Mouse (Mus musculus): ENCODE measurements at regions not wholly inside any gene's neighbourhood (a gene's known extent, or its start where the extent isn't known, plus 50 kb on each side); places are given as distances from the start of the nearest gene placed in this dataset.

DNA sequence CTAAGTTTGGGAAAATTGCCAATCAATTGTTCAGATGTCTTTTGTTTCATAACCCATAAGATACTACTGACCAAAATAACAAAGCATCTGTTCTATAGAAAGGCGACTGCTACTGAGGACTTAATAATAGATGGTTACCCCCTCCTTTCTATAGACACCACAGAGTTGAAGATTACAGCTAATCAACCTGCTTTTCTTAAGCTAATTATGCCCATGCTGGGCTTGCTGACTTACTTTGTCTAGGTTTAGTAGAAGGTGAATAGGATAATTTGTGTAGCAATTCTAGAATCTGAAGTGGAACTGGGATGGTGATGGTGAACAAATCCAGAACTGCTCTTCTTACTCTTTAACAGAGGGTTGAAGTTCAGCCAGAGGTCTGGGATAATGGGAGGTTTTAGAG lies 53.8 kb upstream of the Tbx18 start:
- DNase-seq, result no peak

DNA sequence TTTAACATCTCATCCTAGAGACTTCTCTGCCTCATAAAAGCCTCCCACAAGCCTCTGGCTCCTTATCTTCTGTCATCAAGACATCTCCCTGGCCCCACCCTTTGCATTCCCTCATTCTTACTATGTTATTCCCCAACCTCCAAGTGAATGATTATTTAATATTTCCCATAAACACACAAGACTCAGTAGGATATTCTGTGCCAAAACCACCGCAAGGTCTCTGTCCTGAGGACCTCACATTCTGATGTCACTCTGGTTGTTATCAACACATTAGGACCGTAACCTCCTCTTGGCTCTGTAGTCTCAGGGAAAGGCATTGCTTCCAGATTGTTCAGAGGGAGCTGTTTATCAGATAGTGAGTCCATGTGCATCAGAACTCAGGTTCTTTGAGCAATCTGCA lies 80.7 kb upstream of the Tbx18 start:
- DNase-seq, result no peak

DNA sequence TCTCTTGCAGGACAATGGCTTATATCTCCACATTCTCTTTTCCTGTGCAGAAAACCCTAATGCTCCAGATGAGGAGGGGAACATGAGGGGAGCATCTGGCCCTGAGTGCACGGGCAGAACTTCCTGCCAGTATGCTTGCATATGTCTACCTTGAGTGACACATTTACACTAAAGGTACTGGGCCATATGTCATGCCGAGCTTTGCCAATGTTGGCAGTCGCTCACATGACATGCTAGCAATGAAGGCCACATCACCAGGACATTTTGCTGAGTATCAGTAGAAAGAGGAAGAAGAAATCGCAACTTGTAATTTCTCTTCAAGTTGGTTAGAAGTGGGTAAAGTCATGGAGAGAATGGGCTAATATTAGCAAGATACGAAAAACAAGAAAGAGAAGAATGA lies 91.2 kb upstream of the Tbx18 start:
- DNase-seq, result no peak

DNA sequence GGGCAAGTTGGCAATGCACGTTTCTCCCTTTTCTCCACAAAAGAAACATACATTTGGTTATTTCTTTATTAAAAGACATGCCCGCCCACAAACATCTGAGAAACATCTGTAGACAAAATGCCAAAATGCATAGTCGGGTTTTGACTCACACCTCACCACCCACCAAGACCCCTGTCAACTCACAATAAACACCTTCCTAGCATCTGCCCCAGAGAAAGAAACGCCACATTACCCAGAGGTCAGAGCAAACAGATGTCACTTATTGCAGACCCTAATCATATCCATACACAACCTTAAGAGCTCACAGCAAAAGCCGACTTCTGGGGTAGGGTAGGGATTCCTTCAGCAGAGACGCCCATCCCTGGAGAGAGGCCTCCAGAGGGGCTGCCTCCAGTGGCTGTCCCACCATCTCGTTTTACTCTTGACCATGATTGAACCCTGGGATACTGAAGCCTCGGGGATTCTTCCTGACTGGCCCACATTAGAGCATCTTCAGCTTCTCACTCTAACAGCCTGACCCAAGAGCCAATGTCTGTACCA lies 93.7 kb upstream of the Tbx18 start:
- DNase-seq, result no peak

DNA sequence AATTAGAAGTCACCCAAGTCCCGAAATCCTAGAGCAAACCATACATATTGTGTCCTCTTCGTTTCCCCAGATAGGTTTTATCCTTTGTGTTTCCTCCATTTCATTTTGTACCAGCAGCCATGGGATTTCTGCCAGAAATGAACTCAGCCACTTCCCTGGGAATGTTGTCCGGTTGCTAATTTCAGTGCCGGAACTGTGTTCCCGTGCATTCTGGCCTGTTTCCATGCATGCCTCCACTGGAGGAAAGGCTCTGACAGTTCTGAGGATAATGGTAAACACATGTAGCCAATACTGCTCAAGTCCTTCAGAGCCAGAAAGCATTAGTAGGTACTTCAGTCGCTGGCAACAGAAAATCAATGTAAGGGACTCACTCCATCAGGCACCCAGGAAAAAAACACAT lies 112.8 kb upstream of the Tbx18 start:
- DNase-seq, result no peak

DNA sequence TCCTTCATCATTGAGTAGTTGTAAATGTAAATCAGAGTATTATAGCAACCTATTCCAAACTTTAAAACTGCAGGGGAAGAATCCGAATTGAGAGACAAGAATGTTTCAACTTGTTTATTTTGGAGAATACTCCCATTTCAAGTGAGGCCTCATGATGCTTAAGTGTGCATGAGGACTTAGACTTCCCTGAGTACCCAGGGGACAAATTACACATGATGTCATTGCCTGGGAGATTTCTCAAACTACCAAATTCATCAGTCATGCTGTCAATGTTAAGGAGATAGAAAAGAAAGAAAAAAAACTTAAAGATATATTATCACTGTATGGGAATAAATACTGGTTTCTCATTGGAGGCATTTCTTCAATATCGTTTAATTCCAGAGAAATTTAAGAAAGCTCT lies 113.4 kb upstream of the Tbx18 start:
- no peak for DNase-seq

GRCm38 (mm10) chr9:87848882-87849281 lies 117.8 kb upstream of the Tbx18 start:
- DNase-seq, result no peak

GRCm38 (mm10) chr9:87850133-87850532 lies 119.1 kb upstream of the Tbx18 start:
- no peak for DNase-seq

GRCm38 (mm10) chr9:87861588-87861987 lies 130.5 kb upstream of the Tbx18 start:
- no peak for DNase-seq

GRCm38 (mm10) chr9:87865236-87865635 lies 134.2 kb upstream of the Tbx18 start:
- no peak for DNase-seq

DNA sequence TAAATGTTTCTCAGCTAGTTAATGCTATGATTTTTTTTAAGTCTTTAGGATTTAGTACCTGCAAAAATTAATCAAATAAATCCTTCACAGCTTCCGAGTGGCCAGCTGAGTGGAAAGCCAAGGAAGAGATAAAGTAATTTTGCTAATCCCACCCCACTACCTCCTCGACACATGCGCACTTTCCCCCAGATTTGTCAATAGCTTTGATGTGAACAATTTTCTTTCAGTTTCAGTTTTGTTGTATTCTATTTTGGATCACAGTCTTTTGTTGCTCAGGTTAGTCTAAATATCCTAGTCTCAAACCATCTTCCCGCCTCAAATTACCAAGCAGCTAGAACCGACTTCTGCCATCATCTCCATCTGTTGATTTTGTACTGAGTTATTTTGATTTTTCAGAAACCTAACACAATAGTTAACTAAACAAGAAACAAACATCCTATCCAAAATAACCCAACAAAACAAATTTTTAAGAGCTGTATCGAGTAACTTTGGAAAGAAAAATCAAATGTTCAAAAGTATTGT lies 141.4 kb upstream of the Tbx18 start:
- no peak for DNase-seq

DNA sequence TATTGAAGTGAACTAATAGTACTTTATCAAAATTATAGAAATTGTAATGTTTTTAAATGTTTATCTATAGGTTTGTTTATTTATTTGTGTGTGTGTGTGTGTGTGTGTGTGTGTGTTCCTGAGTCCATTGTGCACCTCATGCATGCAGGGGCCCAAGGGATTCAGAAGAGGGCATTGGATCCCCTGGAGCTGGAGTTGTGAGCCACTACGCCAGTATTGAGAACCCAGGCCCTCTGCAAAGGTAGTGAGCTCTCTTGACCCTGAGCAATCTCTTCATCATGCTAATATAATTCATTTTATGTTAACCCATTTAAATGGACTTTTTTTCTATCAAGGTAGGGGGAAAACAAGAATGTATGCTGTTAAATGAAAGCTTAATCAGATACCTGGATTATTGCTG lies 151.5 kb upstream of the Tbx18 start:
- DNase-seq, result no peak

DNA sequence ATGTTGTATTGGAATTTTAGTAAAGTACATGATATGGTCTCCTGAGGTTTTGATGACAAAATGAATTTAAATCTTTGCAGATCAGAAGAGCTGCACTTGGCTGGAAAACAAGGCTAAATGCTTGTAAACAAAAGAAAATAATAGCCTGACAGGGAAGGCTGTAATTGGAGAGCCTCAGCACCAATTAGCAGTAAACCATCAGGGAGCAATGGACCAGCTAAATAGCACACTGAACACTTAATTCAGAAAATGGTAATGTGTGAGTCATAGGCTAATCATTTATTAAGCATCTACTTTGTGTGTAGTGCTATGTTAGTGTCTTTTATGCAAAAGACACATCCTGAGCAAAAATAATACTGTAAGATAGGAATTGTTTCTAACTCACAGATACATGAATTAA lies 152.0 kb upstream of the Tbx18 start:
- DNase-seq, result no peak

GRCm38 (mm10) chr9:87894051-87894450 lies 163.0 kb upstream of the Tbx18 start:
- DNase-seq, result no peak

DNA sequence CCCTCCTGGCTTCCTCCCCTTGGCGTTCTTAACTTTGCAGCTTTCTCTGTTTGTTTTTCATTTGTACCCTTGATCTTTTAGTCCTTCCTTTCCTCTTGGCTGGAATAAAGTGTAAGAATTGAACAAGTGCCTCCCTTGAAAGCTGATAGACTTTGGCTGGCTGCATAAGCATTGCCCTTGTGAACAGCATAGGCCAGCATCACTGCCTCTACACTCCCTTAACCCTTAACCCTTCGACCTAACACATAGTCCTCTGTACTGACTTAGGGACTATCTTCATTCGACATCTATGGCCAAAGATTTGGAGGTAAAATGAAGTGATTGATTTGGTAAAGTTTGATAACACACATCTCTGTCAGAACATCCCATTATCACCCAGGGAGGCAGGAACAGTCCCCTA lies 163.5 kb upstream of the Tbx18 start:
- no peak for DNase-seq

DNA sequence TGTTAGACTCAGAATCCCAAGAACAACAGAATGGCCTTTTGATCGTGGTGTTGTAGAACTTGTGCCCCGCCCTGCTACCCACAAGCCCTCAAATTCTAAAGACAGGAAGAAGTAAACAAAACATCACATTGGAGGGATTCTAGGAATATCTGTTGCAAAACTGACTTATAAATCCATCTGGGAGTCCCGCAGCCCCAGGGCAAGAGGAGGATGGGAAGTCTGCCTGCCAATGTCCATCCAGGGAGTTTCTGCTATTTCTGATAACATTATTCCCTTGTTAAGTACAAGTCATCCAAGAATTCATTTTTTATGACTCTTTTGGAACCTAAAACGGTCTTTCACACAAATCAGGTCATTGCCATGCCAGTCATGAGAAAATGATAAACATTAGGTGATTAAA lies 164.5 kb upstream of the Tbx18 start:
- no peak for DNase-seq

DNA sequence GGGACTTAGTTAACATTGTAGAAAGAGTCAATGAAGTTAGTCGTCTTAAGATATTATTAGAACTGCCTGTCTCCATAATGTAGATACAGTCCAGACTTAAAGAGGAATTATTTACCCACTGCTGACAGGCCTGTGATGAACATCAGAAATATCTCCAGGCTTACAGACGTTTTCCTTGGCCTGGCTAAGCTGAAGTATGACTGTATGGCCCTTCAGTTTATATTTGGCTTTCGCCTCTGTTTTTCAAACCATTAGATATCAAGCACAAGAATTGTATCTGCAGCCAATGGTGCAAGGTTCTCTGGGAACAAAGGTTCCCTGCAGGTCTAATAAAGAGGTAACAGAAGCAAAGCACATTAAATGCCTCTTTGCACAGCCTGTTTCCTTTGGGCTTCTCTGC lies 166.3 kb upstream of the Tbx18 start:
- no peak for DNase-seq

GRCm38 (mm10) chr9:87899368-87899767 lies 168.3 kb upstream of the Tbx18 start:
- no peak for DNase-seq

- DNase-seq, result no peak
These were observed 168.7 kb upstream of the Tbx18 start for GRCm38 (mm10) chr9:87899800-87900199.

DNA sequence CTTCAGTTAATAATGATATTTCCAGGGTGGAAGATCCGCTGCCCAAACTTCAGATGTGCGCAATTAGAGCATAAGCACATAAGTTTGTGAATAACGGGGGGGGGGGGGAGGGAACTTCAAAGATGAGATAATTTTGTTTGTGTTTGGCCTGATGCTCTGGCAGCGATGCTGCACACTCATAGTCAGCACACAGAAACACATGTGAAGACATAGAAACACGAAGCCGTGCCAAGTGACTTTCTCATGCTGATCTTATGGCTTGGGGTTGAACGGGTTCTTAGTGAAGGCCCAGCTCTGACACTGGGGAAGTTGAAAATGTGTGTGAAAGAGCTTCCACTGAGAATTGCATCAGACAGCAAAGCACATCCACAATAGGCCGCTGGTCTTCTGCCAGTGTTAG lies 190.2 kb upstream of the Tbx18 start:
- DNase-seq, result no peak

- no peak for DNase-seq
These were observed 194.1 kb upstream of the Tbx18 start for GRCm38 (mm10) chr9:87925151-87925550.

GRCm38 (mm10) chr9:87933230-87933629 lies 202.2 kb upstream of the Tbx18 start:
- DNase-seq, result no peak

DNA sequence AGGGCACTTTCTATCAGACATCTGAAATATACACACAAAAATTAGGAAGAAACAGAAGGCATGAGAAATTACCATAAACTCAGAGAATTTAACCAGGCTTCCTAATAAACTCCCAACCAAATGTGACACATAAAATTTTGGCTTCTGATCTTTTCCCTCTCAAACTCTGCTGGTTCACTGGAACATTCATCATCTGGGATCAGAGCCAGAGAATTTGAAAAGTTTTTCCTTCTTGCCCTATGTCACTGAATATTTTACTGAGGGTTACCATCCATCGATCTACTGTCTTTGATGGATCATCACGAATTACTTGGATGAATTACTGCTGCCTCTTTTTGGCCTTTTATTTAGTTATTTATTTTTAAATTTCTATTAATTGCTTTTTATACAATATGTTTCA lies 221.4 kb upstream of the Tbx18 start:
- no peak for DNase-seq

GRCm38 (mm10) chr9:87954941-87955340 lies 223.9 kb upstream of the Tbx18 start:
- DNase-seq, result no peak

DNA sequence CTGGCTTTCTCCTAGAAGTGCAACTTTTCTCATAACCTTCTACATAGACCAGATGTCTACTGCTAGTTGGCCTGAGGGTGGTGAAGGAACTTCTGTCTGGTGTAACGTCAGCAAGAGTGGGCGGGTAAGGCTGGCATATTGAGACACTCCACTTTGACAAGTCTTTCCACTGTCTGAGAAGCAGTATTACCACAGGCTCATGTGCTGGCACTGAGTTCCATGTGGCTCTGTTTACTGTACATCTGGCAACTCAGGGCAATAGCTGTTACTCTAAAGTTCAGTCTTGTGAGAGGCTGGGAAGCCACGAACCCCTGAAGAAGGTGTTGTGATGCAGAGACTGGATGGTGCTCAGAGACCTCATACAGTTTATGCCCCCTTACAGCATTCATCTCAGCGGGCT lies 230.7 kb upstream of the Tbx18 start:
- DNase-seq, result no peak

GRCm38 (mm10) chr9:87964508-87964907 lies 233.4 kb upstream of the Tbx18 start:
- no peak for DNase-seq

All from spleen, adult 18-20 months (tissue).